Mouse (Mus musculus) forebrain, embryonic 12.5 days (tissue): ENCODE measurements at regions not wholly inside any gene's neighbourhood (a gene's known extent, or its start where the extent isn't known, plus 50 kb on each side); places are given as distances from the start of the nearest gene placed in this dataset.
"Not testable (repeated sequence)": the region's sequence is repeated elsewhere in the genome, so short reads cannot be mapped to it uniquely, and the experiment has no call there.

Experiments
- ATAC-seq: fragments of 200-750 bp; cut with Nextera tagmentation; 2 replicates; pipeline ENCODE4 v1.8.0; 2017; ENCODE audit warnings: moderate TSS enrichment; ENCODE audit not compliant: low FRiP score
- H3K27ac ChIP-seq: fragments of 300-500 bp; sonication (generic); 2 replicates; pipeline ENCODE4 v1.5.1; 2016; ENCODE audit warnings: mild to moderate bottlenecking
- H3K27me3 ChIP-seq: fragments of 300-500 bp; sonication (generic); 2 replicates; pipeline ENCODE4 v1.6.1; 2016; ENCODE audit warnings: mild to moderate bottlenecking
- H3K36me3 ChIP-seq: fragments of 300-500 bp; sonication (generic); replicated peaks from 2 replicates; pipeline ENCODE4 v1.6.1; 2016; ENCODE audit warnings: mild to moderate bottlenecking
- H3K4me1 ChIP-seq: fragments of 300-500 bp; sonication (generic); 2 replicates; pipeline ENCODE4 v1.6.1; 2016
- H3K4me2 ChIP-seq: fragments of 300-500 bp; sonication (generic); 2 replicates; pipeline ENCODE4 v1.6.1; 2016; ENCODE audit warnings: mild to moderate bottlenecking, moderate library complexity
- H3K4me3 ChIP-seq: fragments of 300-500 bp; sonication (generic); replicated peaks from 2 replicates; pipeline ENCODE4 v1.5.1; 2016; ENCODE audit warnings: mild to moderate bottlenecking
- H3K9ac ChIP-seq: fragments of 300-500 bp; sonication (generic); 2 replicates; pipeline ENCODE4 v1.6.1; 2016; ENCODE audit warnings: mild to moderate bottlenecking
- H3K9me3 ChIP-seq: fragments of 300-500 bp; sonication (generic); 2 replicates; pipeline ENCODE4 v1.6.1; 2016
- WGBS: fragments of 180-500 bp; shearing (Covaris S2); methylation state at CpG from one replicate; pipeline ENCODE4 v1.1.7; 2016; 5-methylcytosine and 5-hydroxymethylcytosine counted together

DNA sequence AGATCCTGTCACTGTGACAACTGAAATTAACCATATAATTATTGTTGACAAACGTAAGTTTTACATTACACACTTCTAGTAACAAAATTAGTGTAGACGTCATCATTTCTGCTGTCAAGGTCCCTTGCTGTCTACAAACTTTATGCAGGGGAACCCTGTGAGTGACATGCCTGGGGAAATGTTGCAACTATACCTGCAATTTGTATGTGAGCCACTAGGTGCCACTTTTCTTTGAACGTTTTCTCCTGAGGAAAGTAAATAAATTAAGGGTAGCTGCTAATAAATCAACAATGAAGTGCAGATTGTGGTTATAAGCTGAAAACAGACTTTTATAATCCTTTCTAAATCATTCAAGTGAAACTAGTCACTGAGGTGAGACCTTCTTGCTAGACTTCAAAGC is 457.3 kb upstream of the Ercc4 start:
- Histone ChIP-seq H3K9ac (no peak overlapping the region), H3K27ac (no peak overlapping the region), H3K27me3 (no peaks in the 10 kb centered on the region), H3K4me3 (no peak overlapping the region), H3K4me2 (no peak overlapping the region), H3K36me3 (no peaks in the 10 kb centered on the region), H3K4me1 (no peaks in the 10 kb centered on the region), H3K9me3 (no peaks in the 10 kb centered on the region)
- no peak for ATAC-seq
- 83% methylated on average over 3 of the region's 3 CpGs for WGBS

DNA sequence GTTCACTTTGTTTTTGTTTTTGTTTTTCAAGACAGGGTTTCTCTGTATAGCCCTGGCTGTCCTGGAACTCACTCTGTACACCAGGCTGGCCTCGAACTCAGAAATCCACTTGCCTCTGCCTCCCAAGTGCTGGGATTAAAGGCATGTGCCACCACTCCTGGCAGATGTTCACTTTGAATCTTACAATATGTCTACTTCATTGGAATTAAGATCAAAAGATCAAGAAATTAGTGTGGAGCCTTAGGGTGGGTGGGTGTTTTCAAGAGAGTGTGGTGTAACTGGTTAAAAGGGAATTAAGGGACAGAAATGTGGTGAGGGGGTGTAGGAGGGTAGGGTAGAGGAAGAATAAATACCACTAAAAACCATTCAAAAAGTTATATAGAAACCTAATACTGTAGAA is 435.8 kb upstream of the Ercc4 start:
- ATAC-seq, H3K27ac ChIP-seq, H3K4me3 ChIP-seq, H3K9me3 ChIP-seq, H3K9ac ChIP-seq, H3K36me3 ChIP-seq, H3K27me3 ChIP-seq, H3K4me1 ChIP-seq, H3K4me2 ChIP-seq: not testable (repeated sequence)
- 77% methylated on average over 1 of the region's 1 CpGs for WGBS

DNA sequence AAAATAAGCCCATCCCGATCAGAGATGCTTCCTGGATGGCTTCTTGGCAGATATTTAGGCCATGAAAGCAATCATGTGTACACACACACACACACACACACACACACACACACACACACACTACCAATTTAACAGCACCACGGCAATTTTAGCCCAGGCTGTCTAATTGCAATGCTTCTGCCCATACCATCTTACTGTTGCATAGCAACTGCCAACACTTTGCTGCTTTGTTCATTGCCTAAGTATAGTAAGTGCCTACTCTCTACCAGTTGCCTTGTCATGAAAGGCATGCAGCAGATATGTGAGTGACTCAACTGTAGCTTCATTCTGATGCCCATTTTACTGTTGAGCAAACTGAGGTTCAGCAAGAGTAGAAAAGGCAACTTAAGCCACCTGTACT is 428.0 kb upstream of the Ercc4 start:
- no peaks in the 10 kb centered on the region for H3K4me1 ChIP-seq
- H3K36me3 ChIP-seq: no peaks in the 10 kb centered on the region
- ATAC-seq: no peak
- no peak overlapping the region for H3K9ac ChIP-seq
- H3K27me3 ChIP-seq: no peaks in the 10 kb centered on the region
- no peak overlapping the region for H3K4me2 ChIP-seq
- H3K27ac ChIP-seq: no peak overlapping the region
- no peaks in the 10 kb centered on the region for H3K9me3 ChIP-seq
- no peak overlapping the region for H3K4me3 ChIP-seq
- WGBS: 78% methylated on average over 2 of the region's 2 CpGs

DNA sequence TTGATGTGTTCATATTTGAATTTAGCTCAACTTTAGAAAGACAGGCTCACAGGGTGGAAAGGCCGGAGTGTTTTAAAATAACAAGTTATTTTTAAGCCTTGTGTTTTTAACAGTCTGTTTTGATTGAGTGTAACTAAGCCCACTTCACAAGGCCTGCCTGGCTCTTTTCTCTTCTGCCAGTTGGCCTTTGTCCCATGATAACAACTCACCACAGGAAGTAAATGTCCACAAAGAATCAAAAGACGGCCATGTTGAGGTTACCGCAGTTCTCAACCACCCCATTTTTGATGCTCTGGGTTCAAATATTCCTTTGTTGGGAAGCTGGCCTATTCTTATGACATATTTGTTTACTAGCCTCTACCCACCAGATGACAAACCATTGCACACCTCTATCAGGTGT is 423.7 kb upstream of the Ercc4 start:
- H3K4me3 ChIP-seq: no peak overlapping the region
- ATAC-seq: no peak
- no peaks in the 10 kb centered on the region for H3K36me3 ChIP-seq
- no peaks in the 10 kb centered on the region for H3K27me3 ChIP-seq
- no peaks in the 10 kb centered on the region for H3K4me1 ChIP-seq
- H3K4me2 ChIP-seq: no peak overlapping the region
- no peaks in the 10 kb centered on the region for H3K9me3 ChIP-seq
- no peak overlapping the region for H3K9ac ChIP-seq
- 79% methylated on average over 3 of the region's 3 CpGs for WGBS
- no peak overlapping the region for H3K27ac ChIP-seq

DNA sequence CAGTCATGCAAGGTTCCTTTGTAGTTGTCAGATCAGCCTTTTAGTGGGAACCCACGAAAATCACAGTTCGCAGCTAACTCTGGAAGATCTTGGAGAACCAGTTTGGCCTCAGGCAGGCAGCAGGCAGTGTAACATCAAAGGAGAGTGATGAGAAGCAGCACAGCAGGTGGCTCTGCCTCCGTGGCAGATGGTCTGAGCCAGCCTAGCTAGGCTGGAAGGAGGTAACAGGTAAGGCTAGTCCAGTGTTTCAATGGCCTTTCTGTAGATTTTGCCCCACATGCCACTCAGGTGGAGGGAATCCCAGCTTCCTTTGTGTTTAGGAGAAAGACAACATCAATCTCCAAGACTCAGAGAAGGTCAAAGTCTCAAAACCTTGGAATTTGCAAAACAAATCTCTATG is 417.7 kb upstream of the Ercc4 start:
- no peak overlapping the region for H3K4me3 ChIP-seq
- no peaks in the 10 kb centered on the region for H3K4me1 ChIP-seq
- no peak for ATAC-seq
- no peak overlapping the region for H3K4me2 ChIP-seq
- H3K27me3 ChIP-seq: no peaks in the 10 kb centered on the region
- no peak overlapping the region for H3K9ac ChIP-seq
- no peak overlapping the region for H3K27ac ChIP-seq
- no peaks in the 10 kb centered on the region for H3K9me3 ChIP-seq
- 32% methylated on average over 3 of the region's 3 CpGs for WGBS
- no peaks in the 10 kb centered on the region for H3K36me3 ChIP-seq

DNA sequence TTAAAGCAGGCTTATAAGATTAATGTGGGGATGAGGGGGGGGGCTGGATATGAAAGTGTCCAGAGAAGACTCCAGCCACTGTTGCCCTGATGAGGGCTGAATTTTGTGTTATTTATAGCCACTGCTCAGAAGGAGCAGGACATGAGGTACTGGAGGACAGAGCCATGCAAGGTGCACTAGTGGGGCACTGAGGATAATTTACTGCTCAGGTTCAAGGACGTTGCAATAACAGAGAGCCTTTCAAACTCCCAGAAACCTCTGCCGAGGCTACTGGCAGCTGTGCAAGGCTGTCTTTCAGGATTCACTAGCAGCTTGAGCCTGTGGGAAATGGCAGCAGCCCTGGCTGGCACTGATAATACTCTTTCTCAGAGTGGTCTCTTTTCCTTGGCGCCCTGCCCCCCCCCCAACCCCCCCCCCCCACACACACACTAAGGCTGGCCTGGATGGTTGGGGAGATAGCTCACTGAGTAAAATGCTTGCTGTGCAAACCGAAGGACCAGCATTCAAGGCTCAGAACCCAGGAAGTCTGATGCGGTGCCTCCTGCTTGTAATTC is 416.7 kb upstream of the Ercc4 start:
- H3K9me3 ChIP-seq: no peaks in the 10 kb centered on the region
- ATAC-seq: no peak
- H3K36me3 ChIP-seq: no peaks in the 10 kb centered on the region
- H3K4me1 ChIP-seq: no peaks in the 10 kb centered on the region
- H3K4me3 ChIP-seq: no peak overlapping the region
- WGBS: 63% methylated on average over 4 of the region's 5 CpGs
- H3K9ac ChIP-seq: no peak overlapping the region
- H3K4me2 ChIP-seq: no peak overlapping the region
- no peaks in the 10 kb centered on the region for H3K27me3 ChIP-seq
- no peak overlapping the region for H3K27ac ChIP-seq

DNA sequence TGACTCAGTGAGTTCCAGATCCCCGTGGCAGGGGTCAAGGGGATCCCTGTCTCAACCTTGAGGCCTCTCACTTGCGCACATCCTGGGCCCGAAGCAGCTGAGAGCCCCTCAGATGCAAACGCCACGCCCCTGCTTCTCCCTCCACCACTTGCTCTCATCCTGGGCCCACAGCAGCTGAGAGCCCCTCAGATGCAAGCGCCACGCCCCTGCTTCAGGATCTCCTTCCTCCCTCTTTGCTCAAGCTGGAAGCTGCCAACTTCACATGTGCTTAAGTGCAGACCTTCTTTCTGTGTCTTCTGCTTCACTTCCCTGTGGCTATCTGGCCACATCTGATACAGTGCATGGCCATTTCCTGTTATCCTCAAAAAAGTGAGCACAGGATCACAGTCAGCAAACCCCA is 416.1 kb upstream of the Ercc4 start:
- H3K4me3 ChIP-seq: no peak overlapping the region
- H3K9me3 ChIP-seq: no peaks in the 10 kb centered on the region

DNA sequence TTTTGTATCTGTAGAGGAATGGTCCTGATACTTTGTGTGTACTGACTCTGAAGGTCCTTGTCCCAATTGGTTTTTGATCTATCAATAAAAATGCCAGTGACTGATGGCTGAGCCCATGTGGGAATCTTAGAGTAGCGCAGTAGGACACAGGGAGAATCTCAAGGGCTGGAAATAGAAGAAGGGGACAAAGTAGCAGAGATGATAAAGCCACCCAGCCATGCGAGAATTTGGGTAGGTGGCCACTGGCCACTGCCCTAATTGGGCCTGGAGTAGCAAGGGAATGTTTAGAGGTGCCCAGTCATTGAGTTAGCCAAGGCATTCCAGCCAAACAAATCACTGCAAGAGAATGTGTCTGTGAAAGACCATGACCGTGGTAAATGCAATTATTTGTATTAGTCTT is 414.8 kb upstream of the Ercc4 start:
- Histone ChIP-seq H3K9ac (no peak overlapping the region), H3K4me2 (no peak overlapping the region), H3K27me3 (no peaks in the 10 kb centered on the region), H3K4me3 (no peak overlapping the region), H3K9me3 (no peaks in the 10 kb centered on the region), H3K4me1 (peaks cover 4% of the 10 kb centered on the region; the same call in 1 of the 2 replicates), H3K27ac (no peak overlapping the region), H3K36me3 (no peaks in the 10 kb centered on the region)
- no peak for ATAC-seq
- 88% methylated on average over 3 of the region's 3 CpGs for WGBS

More for the DNA sequence above, 416.1 kb upstream of the Ercc4 start:
- Histone ChIP-seq H3K36me3 (no peaks in the 10 kb centered on the region), H3K4me2 (no peak overlapping the region), H3K4me1 (no peaks in the 10 kb centered on the region), H3K9ac (no peak overlapping the region), H3K27ac (no peak overlapping the region), H3K27me3 (no peaks in the 10 kb centered on the region)
- 80% methylated on average over 7 of the region's 7 CpGs for WGBS
- no peak for ATAC-seq

DNA sequence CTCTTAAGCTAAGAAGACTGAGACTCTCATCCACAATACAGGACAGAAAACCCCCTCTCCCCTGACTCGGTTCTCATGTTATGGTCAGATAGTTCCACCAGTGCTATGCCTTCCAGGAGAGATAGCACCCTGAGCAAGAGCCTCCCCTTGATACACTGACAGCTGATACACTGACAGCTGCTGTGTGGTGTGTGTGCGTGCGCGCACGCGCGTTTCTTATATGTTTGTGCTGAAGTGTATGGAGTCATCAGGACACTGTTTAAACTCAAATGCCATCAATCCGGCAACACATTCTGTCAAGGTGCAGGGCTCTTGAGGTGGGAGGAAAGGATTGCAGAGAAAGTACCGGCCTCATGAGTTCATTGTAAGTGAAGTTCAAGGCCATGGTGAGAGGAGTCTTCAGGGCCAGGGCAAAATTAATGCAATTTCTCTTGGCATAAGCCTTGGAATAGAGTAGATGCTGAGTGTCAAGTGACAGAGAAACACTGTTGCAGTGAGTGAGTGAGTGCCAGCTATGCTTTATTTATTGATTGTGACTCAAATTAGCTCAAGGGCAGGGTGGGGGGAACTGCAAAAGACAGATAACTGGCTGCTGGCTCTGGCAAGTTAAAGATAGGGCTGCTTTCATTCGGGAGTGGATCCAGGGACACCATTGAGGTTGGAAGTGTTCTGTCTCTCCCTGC is 412.4 kb upstream of the Ercc4 start:
- peaks cover 4% of the 10 kb centered on the region; the same call in 1 of the 2 replicates for H3K4me1 ChIP-seq
- H3K9me3 ChIP-seq: no peaks in the 10 kb centered on the region
- no peak overlapping the region for H3K27ac ChIP-seq
- no peak overlapping the region for H3K9ac ChIP-seq
- ATAC-seq: no peak
- no peaks in the 10 kb centered on the region for H3K27me3 ChIP-seq
- no peaks in the 10 kb centered on the region for H3K36me3 ChIP-seq
- H3K4me2 ChIP-seq: no peak overlapping the region
- no peak overlapping the region for H3K4me3 ChIP-seq
- WGBS: 94% methylated on average over 10 of the region's 10 CpGs

DNA sequence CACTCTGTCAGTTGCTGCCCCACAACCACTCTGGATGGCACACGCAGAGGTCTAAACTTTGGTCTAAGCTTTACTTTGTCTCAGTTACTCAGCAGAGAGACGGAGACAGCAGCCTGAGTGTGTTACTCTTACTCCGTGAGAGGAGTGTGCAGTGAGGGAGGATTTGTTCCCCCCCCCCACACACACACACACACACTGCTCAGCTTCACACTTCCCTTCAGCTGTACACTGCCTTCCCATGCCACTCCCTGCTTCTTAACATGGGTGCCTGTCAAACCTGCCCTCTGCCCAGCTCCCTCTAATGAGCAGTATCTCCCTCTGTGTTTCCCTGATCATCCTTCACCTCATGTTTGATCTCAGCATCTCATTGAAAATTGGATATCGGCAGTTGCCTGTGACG is 409.9 kb upstream of the Ercc4 start:
- peak; percentile 74; the same call in 1 of the 2 replicates for ATAC-seq
- Histone ChIP-seq H3K4me2 (no peak overlapping the region), H3K4me3 (no peak overlapping the region), H3K27ac (no peak overlapping the region), H3K36me3 (no peaks in the 10 kb centered on the region), H3K9ac (no peak overlapping the region), H3K4me1 (peaks cover 4% of the 10 kb centered on the region; the same call in 1 of the 2 replicates), H3K9me3 (no peaks in the 10 kb centered on the region), H3K27me3 (no peaks in the 10 kb centered on the region)
- 49% methylated on average over 5 of the region's 5 CpGs for WGBS

DNA sequence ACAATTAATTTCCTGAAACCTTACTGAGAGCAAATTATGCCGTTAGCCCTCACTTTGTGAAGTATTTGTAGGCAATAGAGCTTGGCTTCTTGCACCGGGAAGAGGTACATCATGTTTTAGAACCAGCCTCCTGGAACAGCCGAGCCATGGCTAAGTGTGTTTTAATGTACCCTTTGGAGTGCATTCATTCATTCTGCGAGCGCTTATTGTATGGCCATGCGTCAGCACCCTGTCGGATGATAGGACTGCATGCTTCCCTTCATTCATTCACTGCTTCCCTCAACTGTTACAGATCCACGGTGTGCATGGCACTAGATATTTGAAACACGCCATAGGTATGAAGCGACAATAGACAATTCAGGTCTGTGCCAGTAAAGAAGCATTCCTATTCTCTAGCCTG is 409.4 kb upstream of the Ercc4 start:
- 62% methylated on average over 10 of the region's 10 CpGs for WGBS
- Histone ChIP-seq H3K27me3 (no peaks in the 10 kb centered on the region), H3K9ac (no peak overlapping the region), H3K27ac (no peak overlapping the region), H3K4me1 (peaks cover 4% of the 10 kb centered on the region; the same call in 1 of the 2 replicates), H3K4me3 (no peak overlapping the region), H3K36me3 (no peaks in the 10 kb centered on the region), H3K4me2 (no peak overlapping the region), H3K9me3 (no peaks in the 10 kb centered on the region)
- 0 out of 2 replicates have a peak, but pooled peaks have one; percentile 11 for ATAC-seq

DNA sequence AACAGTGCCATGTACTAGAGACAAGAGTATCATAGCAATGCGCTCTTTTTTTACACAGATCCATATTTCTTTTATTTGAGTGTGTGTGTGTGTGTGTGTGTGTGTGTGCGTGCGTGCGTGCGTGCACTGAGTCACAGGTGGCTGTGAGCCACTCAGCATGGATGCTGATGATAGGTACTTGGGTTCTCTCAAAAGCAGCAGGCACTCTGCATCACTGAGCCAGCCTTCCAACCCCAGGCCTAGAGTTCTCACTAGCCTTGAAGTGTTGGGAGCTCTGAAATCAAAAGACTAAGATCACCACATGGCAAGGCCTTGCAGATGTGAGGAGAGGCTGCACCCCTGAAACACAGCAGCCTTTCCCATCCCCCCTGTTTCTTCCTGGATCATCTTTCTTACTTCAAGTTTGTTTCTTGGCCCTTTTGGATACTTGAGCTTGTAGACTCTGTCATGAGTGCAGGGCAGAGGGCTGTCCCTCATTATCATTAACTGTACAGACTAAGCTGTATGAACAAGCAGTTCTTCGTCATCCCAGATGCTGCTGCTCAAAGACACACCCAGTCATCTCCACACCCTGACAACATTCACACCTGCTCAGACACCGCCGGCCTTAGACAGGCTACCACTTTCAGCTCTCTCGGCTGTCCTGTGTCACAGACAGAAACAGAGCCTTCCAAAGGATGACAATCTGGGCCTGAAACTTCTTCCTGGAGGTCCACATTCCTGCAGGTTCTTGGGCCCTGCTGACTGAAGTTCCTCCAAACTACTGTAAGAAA is 405.5 kb upstream of the Ercc4 start:
- H3K4me1 ChIP-seq: peaks cover 4% of the 10 kb centered on the region; the same call in 1 of the 2 replicates
- no peaks in the 10 kb centered on the region for H3K27me3 ChIP-seq
- H3K4me3 ChIP-seq: no peak overlapping the region
- no peaks in the 10 kb centered on the region for H3K36me3 ChIP-seq
- WGBS: 89% methylated on average over 9 of the region's 9 CpGs
- ATAC-seq: no peak
- H3K9ac ChIP-seq: no peak overlapping the region
- H3K9me3 ChIP-seq: no peaks in the 10 kb centered on the region
- H3K4me2 ChIP-seq: no peak overlapping the region
- no peak overlapping the region for H3K27ac ChIP-seq

DNA sequence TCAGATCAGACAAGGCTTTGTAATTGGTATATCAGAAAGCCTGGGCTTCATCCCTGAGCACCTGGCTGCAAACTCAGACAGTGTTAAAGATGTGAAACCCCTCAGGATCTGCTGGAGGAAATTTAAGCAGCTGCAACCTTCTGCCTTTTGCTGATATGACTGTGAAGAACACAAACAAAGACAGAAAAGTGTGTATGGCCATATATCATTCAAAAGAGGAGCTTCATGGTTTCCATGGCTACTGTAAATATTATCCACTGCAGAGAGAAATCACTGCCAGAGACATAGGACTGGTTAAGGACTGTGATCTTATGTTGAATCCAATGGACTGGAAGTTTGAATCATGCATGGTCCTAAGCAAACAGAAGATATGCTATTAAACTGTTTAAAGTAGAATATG is 402.6 kb upstream of the Ercc4 start:
- H3K4me2 ChIP-seq: no peak overlapping the region
- H3K4me3 ChIP-seq: no peak overlapping the region
- H3K27ac ChIP-seq: no peak overlapping the region
- no peaks in the 10 kb centered on the region for H3K4me1 ChIP-seq
- no peaks in the 10 kb centered on the region for H3K27me3 ChIP-seq
- no peak overlapping the region for H3K9ac ChIP-seq
- no peaks in the 10 kb centered on the region for H3K9me3 ChIP-seq
- no peaks in the 10 kb centered on the region for H3K36me3 ChIP-seq
- no peak for ATAC-seq
